Comparison of ENCODE assay signal across 10 mouse cellular contexts in the genomic region with DNA sequence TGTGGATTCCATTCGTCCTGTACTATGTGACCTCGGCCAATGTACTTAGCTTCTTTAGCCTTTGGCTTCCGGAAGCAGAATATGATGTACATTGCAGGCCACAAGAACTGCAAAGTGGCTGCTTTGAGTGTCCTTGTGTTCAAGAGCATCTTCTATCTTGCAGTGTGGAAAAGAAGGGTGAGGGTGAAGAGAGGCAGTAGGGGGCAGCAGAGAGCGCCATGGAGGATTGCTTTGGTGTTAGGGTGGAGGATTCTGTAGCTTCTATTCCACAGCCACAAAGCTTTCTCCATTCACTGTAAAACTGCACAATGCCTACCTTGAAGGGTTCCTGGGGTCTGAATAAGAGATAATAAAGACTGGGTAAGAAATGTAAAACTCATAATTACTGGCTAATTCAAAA. TPM values are rescaled to one million over a fixed set of nuclear protein-coding genes. Genes with fewer than 3 reads are reported as not detected.
DNase-seq lines count a peak whose midpoint lies in the region; ATAC-seq and TF ChIP-seq lines count a peak whose summit lies in the region.
"Had no signal": no experiment of that assay in that cellular context is flagged by ENCODE, and none has a peak within 500 bp of the region (broad histone marks: within the 10 kb centered on the region; RNA-seq: fewer than 3 reads in every experiment).

No protein-coding gene starts in this region.

- TF ChIP-seq CTCF in kidney, postnatal 0 days (IDR thresholded peaks at IDR 0.05; ENCODE audit: low read depth): peak; percentile 89
- peak; percentile 80 for TF ChIP-seq CTCF in liver, adult 2 months (IDR thresholded peaks at IDR 0.05; ENCODE audit: low read depth, low read length)

- no peak overlapping the region for H3K4me2 ChIP-seq in midbrain, embryonic 16.5 days (ENCODE audit: low read length)
- no peak overlapping the region for H3K4me2 ChIP-seq in kidney, postnatal 0 days (ENCODE audit: low read length)
- H3K4me2 ChIP-seq: embryonic facial prominence, embryonic 15.5 days; neural tube, embryonic 13.5 days had no signal

- WGBS in midbrain, embryonic 10.5 days: 31% methylated on average over 4 of the region's 4 CpGs
- WGBS in midbrain, embryonic 16.5 days: 39% methylated on average over 4 of the region's 4 CpGs
- 37% methylated on average over 4 of the region's 4 CpGs for WGBS in kidney, postnatal 0 days
- 32% methylated on average over 4 of the region's 4 CpGs for WGBS in liver, adult 2 months

- no peak overlapping the region for H3K27ac ChIP-seq in midbrain, embryonic 10.5 days (replicated peaks)
- no peak overlapping the region for H3K27ac ChIP-seq in midbrain, embryonic 16.5 days (ENCODE audit: low read length)
- H3K27ac ChIP-seq in kidney, postnatal 0 days: no peak overlapping the region
- no peak overlapping the region for H3K27ac ChIP-seq in liver, adult 2 months (replicated peaks; ENCODE audit: insufficient read depth, low read depth, low read length)
- H3K27ac ChIP-seq: embryonic facial prominence, embryonic 15.5 days; neural tube, embryonic 13.5 days had no signal

- no peak for TF ChIP-seq POLR2A in liver, adult 2 months (IDR thresholded peaks at IDR 0.05; ENCODE audit: extremely low read depth, insufficient read depth, low read length)

- ATAC-seq in midbrain, embryonic 16.5 days: no peak
- ATAC-seq in kidney, postnatal 0 days (replicated peaks; ENCODE audit: low FRiP score, low read depth): no peak

- H3K9me3 ChIP-seq in midbrain, embryonic 10.5 days (replicated peaks): no peaks in the 10 kb centered on the region
- H3K9me3 ChIP-seq in midbrain, embryonic 16.5 days (replicated peaks; ENCODE audit: control insufficient read depth, low read length, poor library complexity, severe bottlenecking): no peaks in the 10 kb centered on the region
- H3K9me3 ChIP-seq in kidney, postnatal 0 days (replicated peaks; ENCODE audit: low read length): no peaks in the 10 kb centered on the region
- H3K9me3 ChIP-seq: embryonic facial prominence, embryonic 15.5 days; neural tube, embryonic 13.5 days had no signal

- no peaks in the 10 kb centered on the region for H3K27me3 ChIP-seq in midbrain, embryonic 10.5 days (ENCODE audit: low read depth, poor library complexity, severe bottlenecking)
- H3K27me3 ChIP-seq in midbrain, embryonic 16.5 days (ENCODE audit: control insufficient read depth, insufficient read depth, low read depth, low read length): no peaks in the 10 kb centered on the region
- no peaks in the 10 kb centered on the region for H3K27me3 ChIP-seq in kidney, postnatal 0 days (ENCODE audit: insufficient read depth, low read length)
- H3K27me3 ChIP-seq in liver, adult 2 months (ENCODE audit: control insufficient read depth, insufficient read depth, low read length): no peaks in the 10 kb centered on the region
- H3K27me3 ChIP-seq: embryonic facial prominence, embryonic 15.5 days; neural tube, embryonic 13.5 days had no signal

- no peak overlapping the region for H3K9ac ChIP-seq in midbrain, embryonic 16.5 days (ENCODE audit: low read depth, low read length)
- no peak overlapping the region for H3K9ac ChIP-seq in kidney, postnatal 0 days (ENCODE audit: low read depth, low read length)
- no peak overlapping the region for H3K9ac ChIP-seq in liver, adult 2 months (ENCODE audit: low read depth, low read length)
- H3K9ac ChIP-seq: embryonic facial prominence, embryonic 15.5 days; neural tube, embryonic 13.5 days had no signal

- H3K4me3 ChIP-seq in midbrain, embryonic 10.5 days: no peak overlapping the region
- no peak overlapping the region for H3K4me3 ChIP-seq in midbrain, embryonic 16.5 days (ENCODE audit: low read depth, low read length)
- no peak overlapping the region for H3K4me3 ChIP-seq in kidney, postnatal 0 days (replicated peaks; ENCODE audit: low read depth, low read length)
- H3K4me3 ChIP-seq in liver, adult 2 months (ENCODE audit: insufficient read depth, low read depth, low read length): no peak overlapping the region
- H3K4me3 ChIP-seq: embryonic facial prominence, embryonic 15.5 days; neural tube, embryonic 13.5 days had no signal

- DNase-seq in midbrain, embryonic 10.5 days (ENCODE audit: low spot score): peak; percentile 55
- DNase-seq in adrenal gland, postnatal 10 days: peak; percentile 81
- peak; percentile 17 to 52 for DNase-seq in frontal cortex, postnatal 14 days (ENCODE audit: low spot score in 2 of 2)
- peak; percentile 69 for DNase-seq in kidney, postnatal 0 days (ENCODE audit: low spot score)
- DNase-seq in liver, adult 2 months (ENCODE audit: extremely low read depth, low read depth, low spot score): peak; percentile 45
- DNase-seq in right cerebral cortex, adult 18-20 months: peak; percentile 67
- DNase-seq in urinary bladder, adult 2 months (ENCODE audit: low spot score): peak; percentile 40

- H3K36me3 ChIP-seq in midbrain, embryonic 10.5 days: no peaks in the 10 kb centered on the region
- H3K36me3 ChIP-seq in midbrain, embryonic 16.5 days (ENCODE audit: control insufficient read depth, insufficient read depth, low read length): no peaks in the 10 kb centered on the region
- H3K36me3 ChIP-seq in kidney, postnatal 0 days (ENCODE audit: insufficient read depth, low read length): no peaks in the 10 kb centered on the region
- no peaks in the 10 kb centered on the region for H3K36me3 ChIP-seq in liver, adult 2 months (ENCODE audit: control insufficient read depth, insufficient read depth, low read length)
- H3K36me3 ChIP-seq: embryonic facial prominence, embryonic 15.5 days; neural tube, embryonic 13.5 days had no signal

- H3K4me1 ChIP-seq in midbrain, embryonic 10.5 days: no peaks in the 10 kb centered on the region
- H3K4me1 ChIP-seq in midbrain, embryonic 16.5 days (ENCODE audit: control insufficient read depth, insufficient read depth, low read length): no peaks in the 10 kb centered on the region
- H3K4me1 ChIP-seq in kidney, postnatal 0 days (replicated peaks; ENCODE audit: insufficient read depth, low read length): no peaks in the 10 kb centered on the region
- no peaks in the 10 kb centered on the region for H3K4me1 ChIP-seq in liver, adult 2 months (ENCODE audit: control insufficient read depth, insufficient read depth, low read length)
- H3K4me1 ChIP-seq: embryonic facial prominence, embryonic 15.5 days; neural tube, embryonic 13.5 days had no signal

- H3K79me2 ChIP-seq in liver, adult 2 months (ENCODE audit: control insufficient read depth, insufficient read depth, low read length): no peaks in the 10 kb centered on the region

RNA-seq across cellular contexts. Expression of gene Gm7879, which starts 11.0 kb away (rescaled TPM):
- 1.0 TPM in 1 of 2 replicates, not detected in the other for polyA plus RNA-seq in midbrain, embryonic 10.5 days (2016; fragmentation: Nextera tagmentation; extraction: Ambion mirVana)
- polyA plus RNA-seq in midbrain, embryonic 16.5 days (2015; fragmentation: Nextera tagmentation; extraction: Ambion mirVana): 0.39 and 0.46 TPM in 2 replicates
- 10 to 100 TPM; 12.7 to 13.6 TPM for total RNA-seq in adrenal gland, postnatal 10 days (2021)
- not detected in 2 replicates for polyA plus RNA-seq in kidney, postnatal 0 days (2015; fragmentation: Nextera tagmentation; extraction: Ambion mirVana)
- 0.28 TPM in 1 of 2 replicates, not detected in the other for total RNA-seq in liver, adult 2 months (2014; rRNA removed)
- polyA plus RNA-seq in liver, adult 2 months (2012; rRNA removed): not detected in 2 replicates
- polyA plus RNA-seq in urinary bladder, adult 2 months (2012; rRNA removed): 0.49 and 0.80 TPM in 2 replicates
- polyA plus RNA-seq: embryonic facial prominence, embryonic 15.5 days; neural tube, embryonic 13.5 days had no signal

RNA-seq across cellular contexts. Expression of gene Cd38, which starts 55.6 kb away (rescaled TPM):
- polyA plus RNA-seq in midbrain, embryonic 10.5 days (2016; fragmentation: Nextera tagmentation; extraction: Ambion mirVana): 6.4 and 6.6 TPM in 2 replicates
- polyA plus RNA-seq in midbrain, embryonic 16.5 days (2015; fragmentation: Nextera tagmentation; extraction: Ambion mirVana): 1.9 and 2.4 TPM in 2 replicates
- total RNA-seq in adrenal gland, postnatal 10 days (2021): 10 to 100 TPM; 17.4 to 19.9 TPM
- polyA plus RNA-seq in kidney, postnatal 0 days (2015; fragmentation: Nextera tagmentation; extraction: Ambion mirVana): 26.9 and 28.5 TPM in 2 replicates
- total RNA-seq in liver, adult 2 months (2014; rRNA removed): 15.9 and 17.8 TPM in 2 replicates
- 4.3 and 4.8 TPM in 2 replicates for polyA plus RNA-seq in liver, adult 2 months (2012; rRNA removed)
- 9.9 and 10.2 TPM in 2 replicates for polyA plus RNA-seq in urinary bladder, adult 2 months (2012; rRNA removed)

RNA-seq across cellular contexts. Expression of gene Fgfbp1, which starts 57.6 kb away (rescaled TPM):
- 0.11 and 0.43 TPM in 2 replicates for polyA plus RNA-seq in midbrain, embryonic 10.5 days (2016; fragmentation: Nextera tagmentation; extraction: Ambion mirVana)
- 8.4 and 9.8 TPM in 2 replicates for polyA plus RNA-seq in midbrain, embryonic 16.5 days (2015; fragmentation: Nextera tagmentation; extraction: Ambion mirVana)
- total RNA-seq in adrenal gland, postnatal 10 days (2021): not detected
- polyA plus RNA-seq in kidney, postnatal 0 days (2015; fragmentation: Nextera tagmentation; extraction: Ambion mirVana): 12.8 and 21.1 TPM in 2 replicates
- total RNA-seq in liver, adult 2 months (2014; rRNA removed): not detected in 2 replicates
- not detected in 2 replicates for polyA plus RNA-seq in liver, adult 2 months (2012; rRNA removed)
- polyA plus RNA-seq in urinary bladder, adult 2 months (2012; rRNA removed): not detected in 2 replicates
